Mouse (Mus musculus): ENCODE data around the gene Dync2h1. TPM values are rescaled to one million over a fixed set of nuclear protein-coding genes. Genes with fewer than 3 reads are reported as not detected.

The Dync2h1 gene
- polyA plus RNA-seq, 1 experiment from 2014 or later = 3.1 TPM

GRCm38 (mm10) chr9:7176618-7177610 is 7.3 kb downstream of the Dync2h1 start:
- 0 out of 2 replicates have a peak, but pooled peaks cover 2% of the 10 kb centered on the region for H3K36me3 ChIP-seq (ENCODE audit: control insufficient read depth, insufficient read depth)
- no peak for TF ChIP-seq CTCF (IDR thresholded peaks at IDR 0.05; ENCODE audit: low read depth)
- 11% methylated on average over 41 of the region's 41 CpGs for WGBS
- no peaks in the 10 kb centered on the region for H3K9me3 ChIP-seq (ENCODE audit: control insufficient read depth)
- no peaks in the 10 kb centered on the region for H3K27me3 ChIP-seq (replicated peaks; ENCODE audit: control insufficient read depth, insufficient read depth, low read length)
- peak; percentile 98 for ATAC-seq
- H3K4me2 ChIP-seq (replicated peaks; ENCODE audit: low read depth) = peak overlapping the region; percentile 84
- H3K27ac ChIP-seq (ENCODE audit: low read depth, low read length) = no peak overlapping the region
- H3K4me3 ChIP-seq (ENCODE audit: low read depth, low read length) = peak overlapping the region; percentile 47
- 0 out of 2 replicates have a peak overlapping the region, but pooled peaks have one; percentile 40 for H3K9ac ChIP-seq (ENCODE audit: low read depth, low read length)
- peaks cover 3% of the 10 kb centered on the region; the same call in 1 of the 2 replicates for H3K4me1 ChIP-seq (replicated peaks; ENCODE audit: control insufficient read depth, insufficient read depth, low read length)

DNA sequence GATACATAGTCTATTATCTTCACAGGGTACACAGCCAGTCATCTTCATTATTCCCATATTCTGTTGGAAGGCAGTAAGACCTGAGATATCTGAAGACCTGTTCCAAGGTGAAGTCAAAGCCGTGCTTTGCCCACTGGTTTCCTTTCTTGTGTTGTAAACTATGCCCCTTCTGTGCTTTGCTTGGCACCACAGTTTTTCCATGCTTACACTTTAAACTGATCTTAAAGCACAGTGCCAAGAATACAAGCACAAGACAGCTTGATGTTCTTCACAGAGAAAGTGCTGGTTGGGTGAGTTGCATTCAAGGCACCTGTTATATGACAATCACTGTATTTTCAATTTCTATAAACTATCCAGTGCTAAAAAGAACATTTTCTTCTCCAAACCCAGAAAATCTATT is 10.5 kb downstream of the Dync2h1 start:
- Histone ChIP-seq H3K27ac (ENCODE audit: low read depth, low read length) (no peak overlapping the region), H3K27me3 (replicated peaks; ENCODE audit: control insufficient read depth, insufficient read depth, low read length) (no peaks in the 10 kb centered on the region), H3K4me3 (ENCODE audit: low read depth, low read length) (no peak overlapping the region), H3K9me3 (ENCODE audit: control insufficient read depth) (no peaks in the 10 kb centered on the region), H3K36me3 (ENCODE audit: control insufficient read depth, insufficient read depth) (no peaks in the 10 kb centered on the region), H3K9ac (ENCODE audit: low read depth, low read length) (no peak overlapping the region), H3K4me1 (replicated peaks; ENCODE audit: control insufficient read depth, insufficient read depth, low read length) (peaks cover 3% of the 10 kb centered on the region; the same call in 1 of the 2 replicates), H3K4me2 (replicated peaks; ENCODE audit: low read depth) (no peak overlapping the region)
- no peak for ATAC-seq
- 97% methylated on average over 1 of the region's 1 CpGs for WGBS
- TF ChIP-seq CTCF (IDR thresholded peaks at IDR 0.05; ENCODE audit: low read depth) = no peak

GRCm38 (mm10) chr9:7167339-7167998 is 16.8 kb downstream of the Dync2h1 start:
- WGBS = 93% methylated on average over 6 of the region's 6 CpGs
- 0 out of 2 replicates have a peak, but pooled peaks cover 3% of the 10 kb centered on the region for H3K36me3 ChIP-seq (ENCODE audit: control insufficient read depth, insufficient read depth)
- ATAC-seq = no peak
- no peaks in the 10 kb centered on the region for H3K9me3 ChIP-seq (ENCODE audit: control insufficient read depth)
- no peak overlapping the region for H3K4me2 ChIP-seq (replicated peaks; ENCODE audit: low read depth)
- H3K4me1 ChIP-seq (replicated peaks; ENCODE audit: control insufficient read depth, insufficient read depth, low read length) = no peaks in the 10 kb centered on the region
- no peak for TF ChIP-seq CTCF (IDR thresholded peaks at IDR 0.05; ENCODE audit: low read depth)
- H3K4me3 ChIP-seq (ENCODE audit: low read depth, low read length) = no peak overlapping the region
- H3K27me3 ChIP-seq (replicated peaks; ENCODE audit: control insufficient read depth, insufficient read depth, low read length) = no peaks in the 10 kb centered on the region
- H3K27ac ChIP-seq (ENCODE audit: low read depth, low read length) = no peak overlapping the region
- no peak overlapping the region for H3K9ac ChIP-seq (ENCODE audit: low read depth, low read length)

DNA sequence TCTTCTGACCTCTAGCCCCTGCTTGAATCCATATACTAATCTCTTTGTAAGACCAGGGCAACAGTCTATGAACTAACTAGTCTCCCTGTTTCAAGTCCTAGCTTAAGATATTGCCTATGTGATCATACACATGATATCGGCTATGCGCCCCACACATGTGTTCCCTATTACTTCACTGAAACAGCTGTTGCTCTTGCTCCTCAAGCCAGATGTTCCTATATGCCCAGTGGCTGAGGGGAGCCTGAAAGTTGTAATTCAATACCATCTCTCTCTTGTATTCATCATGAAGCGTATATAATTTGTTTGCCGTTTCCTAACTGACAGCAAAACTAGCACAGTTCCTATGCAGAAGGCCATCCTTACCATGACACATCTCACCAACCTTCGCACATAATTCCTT is 23.6 kb downstream of the Dync2h1 start:
- peaks cover 28% of the 10 kb centered on the region for H3K36me3 ChIP-seq (ENCODE audit: control insufficient read depth, insufficient read depth)

DNA sequence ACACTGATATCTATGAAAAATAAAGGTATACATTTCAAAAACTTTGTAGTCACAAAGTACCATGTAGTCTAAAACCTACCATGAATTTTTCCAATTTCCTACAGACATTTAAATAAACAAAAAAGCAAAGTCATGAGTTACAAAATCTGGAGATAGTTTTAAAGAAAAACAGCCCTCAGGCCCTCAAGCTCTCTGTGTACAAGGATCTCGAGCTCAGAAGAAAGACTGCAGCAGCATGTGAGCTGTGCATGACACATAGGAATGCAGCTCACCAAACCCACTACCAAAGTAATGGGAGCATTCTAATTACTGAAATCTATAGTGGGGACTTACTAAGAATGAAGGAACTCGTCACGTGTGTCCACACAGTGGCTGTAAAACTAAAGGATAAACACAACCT is 24.5 kb downstream of the Dync2h1 start:
- ATAC-seq = no peak
- Histone ChIP-seq H3K4me2 (replicated peaks; ENCODE audit: low read depth) (no peak overlapping the region), H3K27ac (ENCODE audit: low read depth, low read length) (no peak overlapping the region), H3K9me3 (ENCODE audit: control insufficient read depth) (no peaks in the 10 kb centered on the region), H3K27me3 (replicated peaks; ENCODE audit: control insufficient read depth, insufficient read depth, low read length) (no peaks in the 10 kb centered on the region), H3K36me3 (ENCODE audit: control insufficient read depth, insufficient read depth) (peaks cover 28% of the 10 kb centered on the region), H3K4me1 (replicated peaks; ENCODE audit: control insufficient read depth, insufficient read depth, low read length) (no peaks in the 10 kb centered on the region), H3K9ac (ENCODE audit: low read depth, low read length) (no peak overlapping the region), H3K4me3 (ENCODE audit: low read depth, low read length) (no peak overlapping the region)
- 61% methylated on average over 3 of the region's 3 CpGs for WGBS
- TF ChIP-seq CTCF (IDR thresholded peaks at IDR 0.05; ENCODE audit: low read depth) = no peak

More for the DNA sequence above, 23.6 kb downstream of the Dync2h1 start:
- Histone ChIP-seq H3K9me3 (ENCODE audit: control insufficient read depth) (no peaks in the 10 kb centered on the region), H3K27ac (ENCODE audit: low read depth, low read length) (no peak overlapping the region), H3K9ac (ENCODE audit: low read depth, low read length) (no peak overlapping the region), H3K4me1 (replicated peaks; ENCODE audit: control insufficient read depth, insufficient read depth, low read length) (no peaks in the 10 kb centered on the region), H3K4me3 (ENCODE audit: low read depth, low read length) (no peak overlapping the region), H3K4me2 (replicated peaks; ENCODE audit: low read depth) (no peak overlapping the region), H3K27me3 (replicated peaks; ENCODE audit: control insufficient read depth, insufficient read depth, low read length) (no peaks in the 10 kb centered on the region)
- 94% methylated on average over 5 of the region's 5 CpGs for WGBS
- ATAC-seq = no peak
- no peak for TF ChIP-seq CTCF (IDR thresholded peaks at IDR 0.05; ENCODE audit: low read depth)

- no peak overlapping the region for H3K9ac ChIP-seq (ENCODE audit: low read depth, low read length)
- no peaks in the 10 kb centered on the region for H3K27me3 ChIP-seq (replicated peaks; ENCODE audit: control insufficient read depth, insufficient read depth, low read length)
- H3K36me3 ChIP-seq (ENCODE audit: control insufficient read depth, insufficient read depth) = peaks cover 28% of the 10 kb centered on the region
- H3K9me3 ChIP-seq (ENCODE audit: control insufficient read depth) = no peaks in the 10 kb centered on the region
- H3K27ac ChIP-seq (ENCODE audit: low read depth, low read length) = no peak overlapping the region
- H3K4me2 ChIP-seq (replicated peaks; ENCODE audit: low read depth) = no peak overlapping the region
- H3K4me3 ChIP-seq (ENCODE audit: low read depth, low read length) = no peak overlapping the region
- H3K4me1 ChIP-seq (replicated peaks; ENCODE audit: control insufficient read depth, insufficient read depth, low read length) = no peaks in the 10 kb centered on the region
- ATAC-seq = no peak
- TF ChIP-seq CTCF (IDR thresholded peaks at IDR 0.05; ENCODE audit: low read depth) = no peak
- 83% methylated on average over 7 of the region's 7 CpGs for WGBS
Observed at GRCm38 (mm10) chr9:7158605-7159004, 25.6 kb downstream of the Dync2h1 start.
